Mouse (Mus musculus) embryonic fibroblast, embryonic 13.5 days (primary cell): Measurements from ENCODE around the gene Wdr82.

Experiments
- CTCF ChIP-seq: IDR thresholded peaks from 2 replicates; pipeline ENCODE4 v1.5.1; 2011; ENCODE audit warnings: mild to moderate bottlenecking, control low read depth, low read length, moderate library complexity, borderline replicate concordance; ENCODE audit not compliant: insufficient read depth
- POLR2A ChIP-seq: IDR thresholded peaks from 2 replicates; pipeline ENCODE4 v1.6.1; 2011; ENCODE audit warnings: low read depth, mild to moderate bottlenecking, control low read depth, low read length, moderate library complexity

DNA sequence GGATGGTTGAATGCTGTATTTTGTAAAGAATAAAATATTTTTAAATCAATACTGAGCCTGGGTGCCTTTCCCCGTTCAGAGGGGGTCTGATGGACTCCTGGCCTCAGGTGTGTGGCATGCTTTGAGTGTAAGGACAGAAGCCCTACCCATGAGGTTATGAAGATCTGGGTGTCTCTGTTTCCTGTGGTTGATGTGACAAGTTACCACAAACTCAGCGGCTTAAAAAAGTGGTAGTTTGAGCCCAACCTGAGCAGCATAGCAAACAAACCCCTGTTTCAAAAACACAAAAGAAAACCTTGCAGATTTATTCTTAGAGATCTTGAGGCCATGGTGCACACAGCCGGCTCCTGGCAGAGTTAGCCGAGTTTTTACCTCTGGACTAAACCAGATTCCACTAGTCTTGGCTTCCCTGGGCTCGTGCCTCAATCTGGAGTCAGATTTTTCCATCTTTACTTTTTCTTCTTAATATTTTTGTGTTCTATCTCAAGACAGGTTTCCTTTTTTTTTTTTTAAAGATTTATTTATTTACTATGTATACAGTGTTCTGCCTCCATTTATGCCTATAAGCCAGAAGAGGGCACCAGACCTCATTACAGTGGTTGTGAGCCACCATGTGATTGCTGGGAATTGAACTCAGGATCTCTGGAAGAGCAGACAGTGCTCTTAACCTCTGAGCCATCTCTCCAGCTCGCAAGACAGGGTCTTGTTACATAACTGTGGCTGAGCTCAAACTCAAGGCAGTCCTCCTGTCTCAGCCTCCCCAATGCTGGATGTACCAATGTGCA, 44.8 kb downstream of the Wdr82 start:
- TF ChIP-seq CTCF (no peak), POLR2A (no peak)
